Mouse (Mus musculus) bone marrow, adult 2 months (tissue): Measurements from ENCODE around the gene Kalrn.

ENCODE experiments used
- CTCF ChIP-seq: fragments of 200-500 bp; IDR thresholded peaks from 2 replicates; pipeline ENCODE4 v1.5.1; 2011; ENCODE audit warnings: low read length, control low read depth; ENCODE audit not compliant: control insufficient read depth, insufficient read depth
- POLR2A ChIP-seq: fragments of 200-500 bp; IDR thresholded peaks from 2 replicates; pipeline ENCODE4 v1.6.1; 2011; ENCODE audit warnings: low read depth, mild to moderate bottlenecking, control low read depth, low read length, borderline replicate concordance; ENCODE audit not compliant: control insufficient read depth

DNA sequence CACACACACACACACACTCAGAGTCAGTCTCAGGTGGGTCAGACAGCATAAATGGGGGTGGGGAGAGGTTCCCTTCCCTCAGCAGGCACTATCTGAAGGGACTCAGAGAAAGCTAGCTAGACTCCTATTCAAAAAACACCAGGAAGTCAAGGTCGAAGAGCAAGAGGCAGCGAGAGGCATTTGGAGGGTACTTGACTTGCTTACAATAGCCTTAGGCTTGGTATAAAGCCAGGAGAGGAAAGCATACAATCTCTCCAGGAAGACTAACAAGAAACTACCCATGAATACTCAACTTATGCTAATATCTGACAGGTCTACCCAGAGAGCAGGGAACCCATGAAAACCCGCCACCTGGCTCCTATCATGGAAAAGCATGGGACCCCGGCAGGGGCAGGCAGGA is 543.0 kb downstream of the Kalrn start:
- TF ChIP-seq CTCF (no peak), POLR2A (no peak)
